Mouse (Mus musculus) layer of hippocampus, postnatal 14 days (tissue): ENCODE results near the gene Sec22b. TPM values are rescaled to one million over a fixed set of nuclear protein-coding genes. Genes with fewer than 3 reads are reported as not detected.

Source experiments
- DNase-seq, 2 experiments: peaks; one replicate each; pipeline ENCODE4 v3.0.0; 2021 to 2022; ENCODE audit warnings: low spot score in 2 of 2, mixed read lengths in 1 of 2
- total RNA-seq, 2 experiments: library from RNA; stranded (reverse); gene quantifications; 2 replicates each; pipeline ENCODE4 v1.2.3; 2021

Gene Sec22b
- total RNA-seq, 2 experiments from 2014 or later = 66.7 to 68.1 TPM

DNA sequence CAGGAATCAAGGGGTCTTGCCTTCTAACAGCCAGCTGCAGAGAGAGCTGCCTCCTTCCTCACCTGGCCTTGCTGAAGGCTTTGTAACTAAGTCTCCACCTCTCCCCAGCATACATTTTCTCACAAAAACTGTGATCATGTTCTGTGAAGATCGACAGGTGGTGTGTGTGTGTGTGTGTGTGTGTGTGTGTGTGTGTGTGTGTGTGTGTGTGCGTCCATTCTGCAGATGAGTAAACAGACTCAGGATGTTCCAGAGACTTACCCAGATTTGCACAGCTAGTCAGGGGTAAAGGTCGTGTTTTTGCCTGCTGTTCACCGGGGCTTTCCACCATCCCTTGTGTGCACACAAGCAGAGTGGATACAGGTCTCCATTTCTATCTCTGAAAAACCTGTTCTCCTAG lies 71.7 kb downstream of the Sec22b start:
- no peak for DNase-seq

Other genes starting within 250 kb of the Sec22b start
- gene Prkab2, start 243.0 kb upstream of the Sec22b start, total RNA-seq = 10 to 100 TPM; 36.5 to 38.2 TPM
- not detected for gene Gm17651, start 226.5 kb upstream of the Sec22b start, total RNA-seq
- gene Pde4dip, start 12.5 kb upstream of the Sec22b start, total RNA-seq = 100 to 1,000 TPM; 214 to 250 TPM
- 10 to 100 TPM; 27.4 to 31.3 TPM for gene Notch2, start 112.3 kb downstream of the Sec22b start, total RNA-seq